Mouse (Mus musculus): ENCODE measurements around the gene Kctd12. TPM values are rescaled to one million over a fixed set of nuclear protein-coding genes. Genes with fewer than 3 reads are reported as not detected.

Kctd12 gene
- 18.0 and 22.7 TPM in 2 replicates for polyA plus RNA-seq (2014; fragmentation: Nextera tagmentation; extraction: Ambion mirVana)

- H3K27ac ChIP-seq (replicated peaks; ENCODE audit: low read depth, low read length), result peak within 1 kb of the TSS; percentile 84
- peaks cover 14% of the 10 kb centered on the region; the same call in 1 of the 2 replicates for H3K4me1 ChIP-seq (ENCODE audit: control insufficient read depth, insufficient read depth, low read length)
- 3% methylated on average over 45 of the region's 66 CpGs for WGBS
- peak within 1 kb of the TSS; percentile 72 for H3K4me3 ChIP-seq (replicated peaks; ENCODE audit: low read depth, low read length)
- peak within 1 kb of the TSS; percentile 90 for H3K4me2 ChIP-seq (ENCODE audit: low read length)
- H3K9ac ChIP-seq (replicated peaks; ENCODE audit: low read length), result peak within 1 kb of the TSS; percentile 75
- peak; percentile 89 for ATAC-seq (ENCODE audit: low FRiP score, low TSS enrichment)
- peak; percentile 90 for DNase-seq
- no peaks in the 10 kb centered on the region for H3K9me3 ChIP-seq (ENCODE audit: control insufficient read depth, low read length)
- no peaks in the 10 kb centered on the region for H3K27me3 ChIP-seq (ENCODE audit: control insufficient read depth, insufficient read depth, low read length)
- no peaks in the 10 kb centered on the region for H3K36me3 ChIP-seq (ENCODE audit: control insufficient read depth, insufficient read depth, low read length)
These were observed at the start of gene Kctd12 for GRCm38 (mm10) chr14:102982627-102983540. TSS of gene Kctd12 (minus strand) at chr14:102982637.

GRCm38 (mm10) chr14:103029203-103029602 lies 46.8 kb upstream of the Kctd12 start:
- H3K36me3 ChIP-seq (ENCODE audit: control insufficient read depth, insufficient read depth, low read length), result no peaks in the 10 kb centered on the region
- H3K9ac ChIP-seq (replicated peaks; ENCODE audit: low read length), result no peak overlapping the region
- no peak for ATAC-seq (ENCODE audit: low FRiP score, low TSS enrichment)
- H3K27me3 ChIP-seq (ENCODE audit: control insufficient read depth, insufficient read depth, low read length), result no peaks in the 10 kb centered on the region
- WGBS, result 81% methylated on average over 2 of the region's 2 CpGs
- DNase-seq, result no peak
- no peak overlapping the region for H3K27ac ChIP-seq (replicated peaks; ENCODE audit: low read depth, low read length)
- H3K4me2 ChIP-seq (ENCODE audit: low read length), result no peak overlapping the region
- H3K4me1 ChIP-seq (ENCODE audit: control insufficient read depth, insufficient read depth, low read length), result no peaks in the 10 kb centered on the region
- H3K9me3 ChIP-seq (ENCODE audit: control insufficient read depth, low read length), result no peaks in the 10 kb centered on the region
- no peak overlapping the region for H3K4me3 ChIP-seq (replicated peaks; ENCODE audit: low read depth, low read length)

- 54% methylated on average over 2 of the region's 2 CpGs for WGBS
- no peak overlapping the region for H3K27ac ChIP-seq (replicated peaks; ENCODE audit: low read depth, low read length)
- H3K4me1 ChIP-seq (ENCODE audit: control insufficient read depth, insufficient read depth, low read length), result no peaks in the 10 kb centered on the region
- ATAC-seq (ENCODE audit: low FRiP score, low TSS enrichment) (no peak), DNase-seq (peak; percentile 32)
- no peak overlapping the region for H3K4me3 ChIP-seq (replicated peaks; ENCODE audit: low read depth, low read length)
- H3K9ac ChIP-seq (replicated peaks; ENCODE audit: low read length), result no peak overlapping the region
- H3K4me2 ChIP-seq (ENCODE audit: low read length), result no peak overlapping the region
- no peaks in the 10 kb centered on the region for H3K36me3 ChIP-seq (ENCODE audit: control insufficient read depth, insufficient read depth, low read length)
- H3K27me3 ChIP-seq (ENCODE audit: control insufficient read depth, insufficient read depth, low read length), result no peaks in the 10 kb centered on the region
- no peaks in the 10 kb centered on the region for H3K9me3 ChIP-seq (ENCODE audit: control insufficient read depth, low read length)
These were observed 37.6 kb upstream of the Kctd12 start for GRCm38 (mm10) chr14:103020046-103020445.

- H3K27ac ChIP-seq (replicated peaks; ENCODE audit: low read depth, low read length), result no peak overlapping the region
- ATAC-seq (ENCODE audit: low FRiP score, low TSS enrichment), result no peak
- no peak overlapping the region for H3K4me3 ChIP-seq (replicated peaks; ENCODE audit: low read depth, low read length)
- no peaks in the 10 kb centered on the region for H3K27me3 ChIP-seq (ENCODE audit: control insufficient read depth, insufficient read depth, low read length)
- 75% methylated on average over 5 of the region's 5 CpGs for WGBS
- DNase-seq, result no peak
- H3K4me2 ChIP-seq (ENCODE audit: low read length), result no peak overlapping the region
- H3K9me3 ChIP-seq (ENCODE audit: control insufficient read depth, low read length), result no peaks in the 10 kb centered on the region
- H3K9ac ChIP-seq (replicated peaks; ENCODE audit: low read length), result no peak overlapping the region
- no peaks in the 10 kb centered on the region for H3K36me3 ChIP-seq (ENCODE audit: control insufficient read depth, insufficient read depth, low read length)
- H3K4me1 ChIP-seq (ENCODE audit: control insufficient read depth, insufficient read depth, low read length), result no peaks in the 10 kb centered on the region
These were observed 34.6 kb upstream of the Kctd12 start for GRCm38 (mm10) chr14:103017009-103017408.

GRCm38 (mm10) chr14:103012563-103013150 lies 30.2 kb upstream of the Kctd12 start:
- Histone ChIP-seq H3K9ac (replicated peaks; ENCODE audit: low read length) (no peak overlapping the region), H3K4me3 (replicated peaks; ENCODE audit: low read depth, low read length) (no peak overlapping the region), H3K27ac (replicated peaks; ENCODE audit: low read depth, low read length) (no peak overlapping the region), H3K4me2 (ENCODE audit: low read length) (no peak overlapping the region), H3K9me3 (ENCODE audit: control insufficient read depth, low read length) (no peaks in the 10 kb centered on the region), H3K36me3 (ENCODE audit: control insufficient read depth, insufficient read depth, low read length) (no peaks in the 10 kb centered on the region), H3K27me3 (ENCODE audit: control insufficient read depth, insufficient read depth, low read length) (no peaks in the 10 kb centered on the region), H3K4me1 (ENCODE audit: control insufficient read depth, insufficient read depth, low read length) (no peaks in the 10 kb centered on the region)
- 29% methylated on average over 4 of the region's 4 CpGs for WGBS
- ATAC-seq (ENCODE audit: low FRiP score, low TSS enrichment) (peak; percentile 84), DNase-seq (peak; percentile 87)

GRCm38 (mm10) chr14:103011782-103012181 lies 29.3 kb upstream of the Kctd12 start:
- H3K4me3 ChIP-seq (replicated peaks; ENCODE audit: low read depth, low read length), result no peak overlapping the region
- H3K27me3 ChIP-seq (ENCODE audit: control insufficient read depth, insufficient read depth, low read length), result no peaks in the 10 kb centered on the region
- H3K36me3 ChIP-seq (ENCODE audit: control insufficient read depth, insufficient read depth, low read length), result no peaks in the 10 kb centered on the region
- no peak overlapping the region for H3K27ac ChIP-seq (replicated peaks; ENCODE audit: low read depth, low read length)
- no peak overlapping the region for H3K9ac ChIP-seq (replicated peaks; ENCODE audit: low read length)
- no peaks in the 10 kb centered on the region for H3K4me1 ChIP-seq (ENCODE audit: control insufficient read depth, insufficient read depth, low read length)
- H3K4me2 ChIP-seq (ENCODE audit: low read length), result no peak overlapping the region
- WGBS, result 33% methylated on average over 5 of the region's 5 CpGs
- H3K9me3 ChIP-seq (ENCODE audit: control insufficient read depth, low read length), result no peaks in the 10 kb centered on the region
- no peak for ATAC-seq (ENCODE audit: low FRiP score, low TSS enrichment)
- DNase-seq, result peak; percentile 68

- 88% methylated on average over 4 of the region's 4 CpGs for WGBS
- Histone ChIP-seq H3K27me3 (ENCODE audit: control insufficient read depth, insufficient read depth, low read length) (no peaks in the 10 kb centered on the region), H3K9ac (replicated peaks; ENCODE audit: low read length) (no peak overlapping the region), H3K4me2 (ENCODE audit: low read length) (no peak overlapping the region), H3K4me1 (ENCODE audit: control insufficient read depth, insufficient read depth, low read length) (no peaks in the 10 kb centered on the region), H3K36me3 (ENCODE audit: control insufficient read depth, insufficient read depth, low read length) (no peaks in the 10 kb centered on the region), H3K9me3 (ENCODE audit: control insufficient read depth, low read length) (no peaks in the 10 kb centered on the region), H3K27ac (replicated peaks; ENCODE audit: low read depth, low read length) (no peak overlapping the region), H3K4me3 (replicated peaks; ENCODE audit: low read depth, low read length) (no peak overlapping the region)
- DNase-seq (no peak), ATAC-seq (ENCODE audit: low FRiP score, low TSS enrichment) (no peak)
These were observed 25.3 kb upstream of the Kctd12 start for GRCm38 (mm10) chr14:103007737-103008136.

GRCm38 (mm10) chr14:102994662-102995561 lies 12.5 kb upstream of the Kctd12 start:
- Histone ChIP-seq H3K9ac (replicated peaks; ENCODE audit: low read length) (no peak overlapping the region), H3K4me3 (replicated peaks; ENCODE audit: low read depth, low read length) (no peak overlapping the region), H3K27me3 (ENCODE audit: control insufficient read depth, insufficient read depth, low read length) (no peaks in the 10 kb centered on the region), H3K4me1 (ENCODE audit: control insufficient read depth, insufficient read depth, low read length) (no peaks in the 10 kb centered on the region), H3K4me2 (ENCODE audit: low read length) (no peak overlapping the region), H3K36me3 (ENCODE audit: control insufficient read depth, insufficient read depth, low read length) (no peaks in the 10 kb centered on the region), H3K9me3 (ENCODE audit: control insufficient read depth, low read length) (no peaks in the 10 kb centered on the region), H3K27ac (replicated peaks; ENCODE audit: low read depth, low read length) (no peak overlapping the region)
- DNase-seq, result peak; percentile 94
- 19% methylated on average over 6 of the region's 6 CpGs for WGBS
- ATAC-seq (ENCODE audit: low FRiP score, low TSS enrichment), result peak; percentile 78
